Mouse (Mus musculus) testis, adult 2 months (tissue): Measurements from ENCODE around the gene Ctsz.

ENCODE experiments used
- CTCF ChIP-seq: fragments of 200-500 bp; IDR thresholded peaks from 2 replicates; pipeline ENCODE4 v1.5.1; 2012; ENCODE audit warnings: low read depth, mild to moderate bottlenecking, inconsistent platforms, low read length, moderate library complexity; ENCODE audit not compliant: control insufficient read depth, insufficient read depth, insufficient replicate concordance
- POLR2A ChIP-seq: fragments of 200-500 bp; IDR thresholded peaks from 2 replicates; pipeline ENCODE4 v1.6.1; 2012; ENCODE audit warnings: low read depth, mild to moderate bottlenecking, inconsistent platforms, low read length, moderate library complexity; ENCODE audit not compliant: control insufficient read depth

GRCm38 (mm10) chr2:174470786-174471405, 32.1 kb upstream of the Ctsz start:
- TF ChIP-seq CTCF, result no peak
- no peak for TF ChIP-seq POLR2A
